Mouse (Mus musculus): ENCODE data around the gene Dhx35.

DNA sequence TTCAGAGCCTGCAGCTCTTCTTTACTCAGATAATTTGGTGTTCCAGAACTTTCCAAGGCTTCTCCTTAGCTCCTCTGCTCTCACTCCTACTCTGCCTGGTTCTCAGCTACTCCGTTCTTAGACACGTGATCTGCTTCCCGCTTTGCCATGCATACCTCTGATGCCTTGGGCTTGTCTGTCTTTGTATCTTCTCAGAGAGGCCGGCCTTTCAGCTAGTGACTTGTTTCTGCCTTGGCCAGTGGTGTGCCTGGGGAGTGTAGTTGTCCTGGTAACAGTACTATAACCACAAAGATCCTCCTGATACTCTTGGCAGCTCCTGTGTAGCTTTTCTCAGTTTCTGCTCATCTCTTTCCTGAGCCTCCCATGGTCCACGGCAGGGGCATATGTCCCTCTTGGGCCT is 38.6 kb downstream of the Dhx35 start:
- TF ChIP-seq CTCF (IDR thresholded peaks at IDR 0.05; ENCODE audit: low read depth) (no peak), EP300 (optimal IDR thresholded peaks at IDR 0.05) (no peak)

Data from stomach, postnatal 0 days (tissue).